8 mouse cellular contexts compared by ENCODE assay signal in the genomic region with DNA sequence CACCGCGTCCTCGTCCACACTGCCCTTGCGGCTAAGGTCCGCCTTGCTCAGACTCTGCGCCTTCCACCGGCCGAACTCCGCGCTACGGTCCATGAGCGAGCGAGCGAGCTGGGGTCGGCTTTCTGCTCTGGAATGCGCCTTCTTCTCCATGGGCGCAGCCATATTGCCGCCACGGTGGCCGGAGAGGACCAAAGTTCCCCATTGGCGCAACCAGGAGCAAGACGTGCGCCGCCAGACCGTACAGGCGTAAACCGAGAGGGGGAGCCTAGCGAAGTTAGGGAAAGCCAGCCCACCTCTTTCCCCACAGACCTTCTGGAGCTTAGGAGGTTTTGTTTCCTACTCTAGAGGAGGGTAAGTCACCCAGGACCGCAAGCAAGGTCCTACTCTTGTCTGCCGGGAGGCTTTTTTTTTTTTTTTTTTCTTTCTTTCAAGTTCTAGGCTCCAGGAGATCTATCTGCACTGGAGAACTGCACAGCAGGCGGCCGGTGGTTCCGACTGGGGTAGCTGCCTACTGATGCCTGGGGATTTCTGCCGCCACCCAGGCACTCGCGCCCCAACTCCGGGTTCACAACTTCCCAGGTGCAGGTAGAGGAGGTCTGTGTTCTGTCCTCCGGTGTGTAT. TPM values are rescaled to one million over a fixed set of nuclear protein-coding genes. Genes with fewer than 3 reads are reported as not detected.
DNase-seq lines count a peak whose midpoint lies in the region; ATAC-seq lines count a peak whose summit lies in the region.

A gene (minus strand): TSS at position 171 of the 621 bp plus-strand sequence.

- DNase-seq in adipocyte (ENCODE audit: low spot score), result peak; percentile 93
- DNase-seq in embryo, embryonic 10 days (ENCODE audit: low spot score), result peak; percentile 98
- DNase-seq in gastrocnemius, postnatal 10 days, result peak; percentile 98
- peak; percentile 95 for DNase-seq in induced T-regulatory cell, adult 2 months (ENCODE audit: low read depth)
- DNase-seq in left cerebral cortex, adult 9 months (ENCODE audit: low spot score in 2 of 2), result peak; percentile 80 to 97
- DNase-seq in right cerebral cortex, postnatal 14 days, result peak; percentile 98
- peak; percentile 97 to 99 for DNase-seq in urinary bladder, postnatal 36 days (ENCODE audit: low spot score in 2 of 2)

- peak; percentile 93 for ATAC-seq in megakaryocyte progenitor cell, adult 5-6 weeks (replicated peaks; ENCODE audit: poor library complexity)

RNA-seq across cellular contexts. Expression of the gene that starts here (rescaled TPM):
- 1 to 10 TPM; 3.1 TPM for total RNA-seq in gastrocnemius, postnatal 10 days (2021)
- 3.0 and 3.8 TPM in 2 replicates for total RNA-seq in megakaryocyte progenitor cell, adult 5-6 weeks (2015)
- total RNA-seq in megakaryocyte progenitor cell, adult 5-6 weeks (2017), result 2.4 and 6.7 TPM in 2 replicates

Comparison
In these comparisons a context has a peak if more than half of its experiments do, and no peak if none do; other contexts are left out.
1. Peak in every context shown above with its lines: DNase-seq and ATAC-seq.